Mouse (Mus musculus): ENCODE results near the gene Ptprd.
"Not testable (repeated sequence)": the region's sequence is repeated elsewhere in the genome, so short reads cannot be mapped to it uniquely, and the experiment has no call there.

Gene Ptprd

GRCm38 (mm10) chr4:77961711-77962110 lies 250.1 kb downstream of the Ptprd start:
- peak; percentile 3 for DNase-seq (ENCODE audit: low read depth, low spot score)

- no peak for DNase-seq (ENCODE audit: low read depth, low spot score)
Measured at GRCm38 (mm10) chr4:77889489-77889888, 322.3 kb downstream of the Ptprd start.

GRCm38 (mm10) chr4:77880213-77880612 lies 331.5 kb downstream of the Ptprd start:
- DNase-seq (ENCODE audit: low read depth, low spot score), result no peak

- no peak for DNase-seq (ENCODE audit: low read depth, low spot score)
Measured at GRCm38 (mm10) chr4:77861269-77861668, 350.5 kb downstream of the Ptprd start.

- DNase-seq (ENCODE audit: low read depth, low spot score), result not testable (repeated sequence)
Measured at GRCm38 (mm10) chr4:77797391-77797790, 414.4 kb downstream of the Ptprd start.

- no peak for DNase-seq (ENCODE audit: low read depth, low spot score)
Measured at GRCm38 (mm10) chr4:77777237-77777636, 434.5 kb downstream of the Ptprd start.

- no peak for DNase-seq (ENCODE audit: low read depth, low spot score)
Measured at GRCm38 (mm10) chr4:77763790-77764189, 448.0 kb downstream of the Ptprd start.

GRCm38 (mm10) chr4:77743391-77743790 lies 468.4 kb downstream of the Ptprd start:
- no peak for DNase-seq (ENCODE audit: low read depth, low spot score)

- DNase-seq (ENCODE audit: low read depth, low spot score), result no peak
Measured at GRCm38 (mm10) chr4:77721908-77722307, 489.9 kb downstream of the Ptprd start.

GRCm38 (mm10) chr4:77717792-77718191 lies 494.0 kb downstream of the Ptprd start:
- DNase-seq (ENCODE audit: low read depth, low spot score), result no peak

GRCm38 (mm10) chr4:77710231-77710630 lies 501.5 kb downstream of the Ptprd start:
- no peak for DNase-seq (ENCODE audit: low read depth, low spot score)

- DNase-seq (ENCODE audit: low read depth, low spot score), result no peak
Measured at GRCm38 (mm10) chr4:77698294-77698693, 513.5 kb downstream of the Ptprd start.

GRCm38 (mm10) chr4:77675798-77676197 lies 536.0 kb downstream of the Ptprd start:
- DNase-seq (ENCODE audit: low read depth, low spot score), result no peak

GRCm38 (mm10) chr4:77664761-77665160 lies 547.0 kb downstream of the Ptprd start:
- DNase-seq (ENCODE audit: low read depth, low spot score), result no peak

GRCm38 (mm10) chr4:77662309-77662708 lies 549.5 kb downstream of the Ptprd start:
- DNase-seq (ENCODE audit: low read depth, low spot score), result no peak

GRCm38 (mm10) chr4:77655669-77656068 lies 556.1 kb downstream of the Ptprd start:
- DNase-seq (ENCODE audit: low read depth, low spot score), result no peak

GRCm38 (mm10) chr4:77649615-77650325 lies 562.0 kb downstream of the Ptprd start:
- DNase-seq (ENCODE audit: low read depth, low spot score), result no peak

GRCm38 (mm10) chr4:77648911-77649310 lies 562.9 kb downstream of the Ptprd start:
- DNase-seq (ENCODE audit: low read depth, low spot score), result no peak

- DNase-seq (ENCODE audit: low read depth, low spot score), result no peak
Measured at GRCm38 (mm10) chr4:77647451-77648137, 564.2 kb downstream of the Ptprd start.

GRCm38 (mm10) chr4:77644435-77644834 lies 567.3 kb downstream of the Ptprd start:
- DNase-seq (ENCODE audit: low read depth, low spot score), result no peak

- DNase-seq (ENCODE audit: low read depth, low spot score), result no peak
Measured at GRCm38 (mm10) chr4:77640022-77640421, 571.7 kb downstream of the Ptprd start.

- DNase-seq (ENCODE audit: low read depth, low spot score), result no peak
Measured at GRCm38 (mm10) chr4:77613129-77613528, 598.6 kb downstream of the Ptprd start.

- DNase-seq (ENCODE audit: low read depth, low spot score), result no peak
Measured at GRCm38 (mm10) chr4:77586624-77587023, 625.1 kb downstream of the Ptprd start.
